Mouse (Mus musculus): Measurements from ENCODE around the gene Ces2b. TPM values are rescaled to one million over a fixed set of nuclear protein-coding genes. Genes with fewer than 3 reads are reported as not detected.

Gene Ces2b
- polyA plus RNA-seq (2014; fragmentation: Nextera tagmentation; extraction: Ambion mirVana) = 0.20 and 0.32 TPM in 2 replicates

- Histone ChIP-seq H3K9ac (ENCODE audit: low read length) (no peak within 1 kb of the TSS), H3K27ac (ENCODE audit: low read depth, low read length) (no peak within 1 kb of the TSS), H3K4me2 (ENCODE audit: low read length) (no peak within 1 kb of the TSS), H3K36me3 (ENCODE audit: control insufficient read depth, insufficient read depth, low read length) (no peaks in the 10 kb centered on the region), H3K4me1 (ENCODE audit: control insufficient read depth, insufficient read depth, low read length) (no peaks in the 10 kb centered on the region), H3K27me3 (replicated peaks; ENCODE audit: control insufficient read depth, insufficient read depth, low read length) (no peaks in the 10 kb centered on the region), H3K9me3 (replicated peaks; ENCODE audit: control insufficient read depth, low read length) (no peaks in the 10 kb centered on the region), H3K4me3 (ENCODE audit: low read depth, low read length) (no peak within 1 kb of the TSS)
- DNase-seq (ENCODE audit: low spot score) (no peak), ATAC-seq (no peak)
- 87% methylated on average over 5 of the region's 5 CpGs for WGBS
These were observed at the start of gene Ces2b for GRCm38 (mm10) chr8:104831440-104831839. Gene Ces2b, plus strand, starts transcription at chr8:104831572.

- no peak overlapping the region for H3K9ac ChIP-seq (ENCODE audit: low read length)
- 67% methylated on average over 1 of the region's 1 CpGs for WGBS
- H3K27ac ChIP-seq (ENCODE audit: low read depth, low read length) = no peak overlapping the region
- no peak for DNase-seq (ENCODE audit: low spot score)
- H3K4me2 ChIP-seq (ENCODE audit: low read length) = no peak overlapping the region
- no peaks in the 10 kb centered on the region for H3K36me3 ChIP-seq (ENCODE audit: control insufficient read depth, insufficient read depth, low read length)
- no peaks in the 10 kb centered on the region for H3K27me3 ChIP-seq (replicated peaks; ENCODE audit: control insufficient read depth, insufficient read depth, low read length)
- no peak for ATAC-seq
- H3K9me3 ChIP-seq (replicated peaks; ENCODE audit: control insufficient read depth, low read length) = no peaks in the 10 kb centered on the region
- H3K4me1 ChIP-seq (ENCODE audit: control insufficient read depth, insufficient read depth, low read length) = no peaks in the 10 kb centered on the region
- no peak overlapping the region for H3K4me3 ChIP-seq (ENCODE audit: low read depth, low read length)
These were observed 44.3 kb upstream of the Ces2b start for GRCm38 (mm10) chr8:104787049-104787448.

GRCm38 (mm10) chr8:104788929-104789328 lies 42.4 kb upstream of the Ces2b start:
- Histone ChIP-seq H3K27ac (ENCODE audit: low read depth, low read length) (no peak overlapping the region), H3K27me3 (replicated peaks; ENCODE audit: control insufficient read depth, insufficient read depth, low read length) (no peaks in the 10 kb centered on the region), H3K9ac (ENCODE audit: low read length) (no peak overlapping the region), H3K9me3 (replicated peaks; ENCODE audit: control insufficient read depth, low read length) (no peaks in the 10 kb centered on the region), H3K4me3 (ENCODE audit: low read depth, low read length) (no peak overlapping the region), H3K4me1 (ENCODE audit: control insufficient read depth, insufficient read depth, low read length) (no peaks in the 10 kb centered on the region), H3K4me2 (ENCODE audit: low read length) (no peak overlapping the region), H3K36me3 (ENCODE audit: control insufficient read depth, insufficient read depth, low read length) (no peaks in the 10 kb centered on the region)
- DNase-seq (ENCODE audit: low spot score) (no peak), ATAC-seq (no peak)
- 88% methylated on average over 2 of the region's 2 CpGs for WGBS

- 63% methylated on average over 3 of the region's 3 CpGs for WGBS
- H3K4me1 ChIP-seq (ENCODE audit: control insufficient read depth, insufficient read depth, low read length) = no peaks in the 10 kb centered on the region
- no peaks in the 10 kb centered on the region for H3K9me3 ChIP-seq (replicated peaks; ENCODE audit: control insufficient read depth, low read length)
- ATAC-seq (no peak), DNase-seq (ENCODE audit: low spot score) (peak; percentile 26)
- H3K4me2 ChIP-seq (ENCODE audit: low read length) = no peak overlapping the region
- no peak overlapping the region for H3K9ac ChIP-seq (ENCODE audit: low read length)
- no peaks in the 10 kb centered on the region for H3K27me3 ChIP-seq (replicated peaks; ENCODE audit: control insufficient read depth, insufficient read depth, low read length)
- no peaks in the 10 kb centered on the region for H3K36me3 ChIP-seq (ENCODE audit: control insufficient read depth, insufficient read depth, low read length)
- H3K4me3 ChIP-seq (ENCODE audit: low read depth, low read length) = no peak overlapping the region
- H3K27ac ChIP-seq (ENCODE audit: low read depth, low read length) = no peak overlapping the region
These were observed 41.3 kb upstream of the Ces2b start for GRCm38 (mm10) chr8:104789886-104790680.

- Histone ChIP-seq H3K27me3 (replicated peaks; ENCODE audit: control insufficient read depth, insufficient read depth, low read length) (no peaks in the 10 kb centered on the region), H3K4me3 (ENCODE audit: low read depth, low read length) (no peak overlapping the region), H3K4me2 (ENCODE audit: low read length) (no peak overlapping the region), H3K9ac (ENCODE audit: low read length) (no peak overlapping the region), H3K4me1 (ENCODE audit: control insufficient read depth, insufficient read depth, low read length) (no peaks in the 10 kb centered on the region), H3K9me3 (replicated peaks; ENCODE audit: control insufficient read depth, low read length) (no peaks in the 10 kb centered on the region), H3K27ac (ENCODE audit: low read depth, low read length) (no peak overlapping the region), H3K36me3 (ENCODE audit: control insufficient read depth, insufficient read depth, low read length) (no peaks in the 10 kb centered on the region)
- DNase-seq (ENCODE audit: low spot score) = no peak
- 91% methylated on average over 1 of the region's 1 CpGs for WGBS
- ATAC-seq = no peak
These were observed 32.0 kb upstream of the Ces2b start for GRCm38 (mm10) chr8:104799385-104799784.

- no peak for DNase-seq (ENCODE audit: low spot score)
These were observed 25.2 kb upstream of the Ces2b start for GRCm38 (mm10) chr8:104806127-104806526.

GRCm38 (mm10) chr8:104808542-104809413 lies 22.6 kb upstream of the Ces2b start:
- no peak overlapping the region for H3K4me3 ChIP-seq (ENCODE audit: low read depth, low read length)
- no peak overlapping the region for H3K27ac ChIP-seq (ENCODE audit: low read depth, low read length)
- DNase-seq (ENCODE audit: low spot score) = no peak
- no peak for ATAC-seq
- H3K9me3 ChIP-seq (replicated peaks; ENCODE audit: control insufficient read depth, low read length) = no peaks in the 10 kb centered on the region
- no peak overlapping the region for H3K4me2 ChIP-seq (ENCODE audit: low read length)
- no peak overlapping the region for H3K9ac ChIP-seq (ENCODE audit: low read length)
- no peaks in the 10 kb centered on the region for H3K27me3 ChIP-seq (replicated peaks; ENCODE audit: control insufficient read depth, insufficient read depth, low read length)
- 85% methylated on average over 7 of the region's 7 CpGs for WGBS
- no peaks in the 10 kb centered on the region for H3K36me3 ChIP-seq (ENCODE audit: control insufficient read depth, insufficient read depth, low read length)
- no peaks in the 10 kb centered on the region for H3K4me1 ChIP-seq (ENCODE audit: control insufficient read depth, insufficient read depth, low read length)

More at GRCm38 (mm10) chr8:104806127-104806526, 25.2 kb upstream of the Ces2b start:
- no peak overlapping the region for H3K4me2 ChIP-seq (ENCODE audit: low read length)
- no peaks in the 10 kb centered on the region for H3K36me3 ChIP-seq (ENCODE audit: control insufficient read depth, insufficient read depth, low read length)
- no peak overlapping the region for H3K9ac ChIP-seq (ENCODE audit: low read length)
- no peak for ATAC-seq
- 2% methylated on average over 2 of the region's 2 CpGs for WGBS
- no peak overlapping the region for H3K4me3 ChIP-seq (ENCODE audit: low read depth, low read length)
- no peaks in the 10 kb centered on the region for H3K4me1 ChIP-seq (ENCODE audit: control insufficient read depth, insufficient read depth, low read length)
- no peaks in the 10 kb centered on the region for H3K27me3 ChIP-seq (replicated peaks; ENCODE audit: control insufficient read depth, insufficient read depth, low read length)
- no peak overlapping the region for H3K27ac ChIP-seq (ENCODE audit: low read depth, low read length)
- no peaks in the 10 kb centered on the region for H3K9me3 ChIP-seq (replicated peaks; ENCODE audit: control insufficient read depth, low read length)

GRCm38 (mm10) chr8:104809436-104809835 lies 21.9 kb upstream of the Ces2b start:
- H3K9ac ChIP-seq (ENCODE audit: low read length) = no peak overlapping the region
- no peaks in the 10 kb centered on the region for H3K9me3 ChIP-seq (replicated peaks; ENCODE audit: control insufficient read depth, low read length)
- H3K4me3 ChIP-seq (ENCODE audit: low read depth, low read length) = no peak overlapping the region
- DNase-seq (ENCODE audit: low spot score) (no peak), ATAC-seq (no peak)
- no peaks in the 10 kb centered on the region for H3K27me3 ChIP-seq (replicated peaks; ENCODE audit: control insufficient read depth, insufficient read depth, low read length)
- no peak overlapping the region for H3K4me2 ChIP-seq (ENCODE audit: low read length)
- H3K27ac ChIP-seq (ENCODE audit: low read depth, low read length) = no peak overlapping the region
- no peaks in the 10 kb centered on the region for H3K36me3 ChIP-seq (ENCODE audit: control insufficient read depth, insufficient read depth, low read length)
- H3K4me1 ChIP-seq (ENCODE audit: control insufficient read depth, insufficient read depth, low read length) = no peaks in the 10 kb centered on the region
- WGBS = 95% methylated on average over 3 of the region's 3 CpGs

- DNase-seq (ENCODE audit: low spot score) = no peak
- Histone ChIP-seq H3K4me1 (ENCODE audit: control insufficient read depth, insufficient read depth, low read length) (no peaks in the 10 kb centered on the region), H3K4me3 (ENCODE audit: low read depth, low read length) (no peak overlapping the region), H3K4me2 (ENCODE audit: low read length) (no peak overlapping the region), H3K9ac (ENCODE audit: low read length) (no peak overlapping the region), H3K9me3 (replicated peaks; ENCODE audit: control insufficient read depth, low read length) (no peaks in the 10 kb centered on the region), H3K27ac (ENCODE audit: low read depth, low read length) (no peak overlapping the region), H3K27me3 (replicated peaks; ENCODE audit: control insufficient read depth, insufficient read depth, low read length) (no peaks in the 10 kb centered on the region), H3K36me3 (ENCODE audit: control insufficient read depth, insufficient read depth, low read length) (no peaks in the 10 kb centered on the region)
- 93% methylated on average over 1 of the region's 1 CpGs for WGBS
- no peak for ATAC-seq
These were observed 4.5 kb upstream of the Ces2b start for GRCm38 (mm10) chr8:104826912-104827311.

Data from forebrain, embryonic 14.5 days (tissue).